In the genomic region with DNA sequence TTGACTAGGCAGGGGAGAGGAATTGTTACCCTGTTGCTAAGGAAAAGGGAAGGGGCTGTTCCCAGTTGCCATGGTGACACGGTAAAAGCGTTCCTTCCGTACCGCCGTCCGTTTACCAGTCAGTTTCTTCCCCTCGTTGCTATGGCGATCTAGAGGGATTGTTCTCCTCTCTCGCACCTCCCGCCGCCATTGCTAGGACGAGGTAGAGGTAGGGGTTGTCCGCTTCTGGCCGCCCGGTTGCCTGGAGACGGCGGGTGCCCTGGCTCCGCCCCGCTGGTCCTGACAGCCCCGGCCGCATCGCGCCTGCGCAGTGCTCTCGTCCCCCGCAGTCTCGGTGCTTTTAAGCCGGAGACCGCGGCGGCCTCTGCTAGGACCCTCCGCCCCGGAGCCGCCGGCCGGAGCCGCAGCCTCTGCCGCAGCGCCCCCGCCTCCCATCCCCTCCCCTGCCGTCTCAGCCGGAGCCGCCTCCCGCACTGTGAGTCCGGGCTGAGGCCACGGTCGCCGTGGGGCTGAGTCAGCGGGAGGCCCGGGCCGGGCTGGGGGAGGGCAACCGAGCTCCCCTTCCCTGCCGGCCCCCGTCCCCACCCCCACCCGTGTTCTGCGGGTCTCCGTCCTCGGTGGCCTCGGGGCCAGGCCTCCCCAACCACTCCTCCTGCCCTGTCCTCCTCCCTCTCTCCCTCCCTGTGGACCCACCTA, we compare ENCODE assay signal across 8 mouse cellular contexts. TPM values are rescaled to one million over a fixed set of nuclear protein-coding genes. Genes with fewer than 3 reads are reported as not detected.
A peak's percentile ranks its signal among the peaks of the same experiment; 100 is the strongest.
DNase-seq lines count a peak whose midpoint lies in the region; ATAC-seq and TF ChIP-seq lines count a peak whose summit lies in the region.

TSS of gene Mapre3 (plus strand) at position 218 of the 696 bp plus-strand sequence.

- peaks cover 15% of the 10 kb centered on the region for H3K4me1 ChIP-seq in G1E (ENCODE audit: insufficient read depth, low read depth, low read length)
- peaks cover 21% of the 10 kb centered on the region for H3K4me1 ChIP-seq in cerebellum, adult 2 months (ENCODE audit: control insufficient read depth, insufficient read depth, low read length)
- H3K4me1 ChIP-seq in forebrain, postnatal 0 days (ENCODE audit: insufficient read depth), result peaks cover 24% of the 10 kb centered on the region
- H3K4me1 ChIP-seq in neural tube, embryonic 14.5 days (ENCODE audit: control insufficient read depth, insufficient read depth, low read length), result peaks cover 23% of the 10 kb centered on the region
- H3K4me1 ChIP-seq in testis, adult 2 months (ENCODE audit: control insufficient read depth, insufficient read depth, low read length), result peaks cover 7% of the 10 kb centered on the region

- TF ChIP-seq CTCF in G1E (IDR thresholded peaks at IDR 0.05; ENCODE audit: low read depth, low read length), result no peak
- no peak for TF ChIP-seq CTCF in cerebellum, adult 2 months (IDR thresholded peaks at IDR 0.05; ENCODE audit: borderline replicate concordance, insufficient read depth, low read depth, low read length)
- no peak for TF ChIP-seq CTCF in forebrain, postnatal 0 days (IDR thresholded peaks at IDR 0.05; ENCODE audit: low read depth)
- TF ChIP-seq CTCF in testis, adult 2 months (IDR thresholded peaks at IDR 0.05; ENCODE audit: control insufficient read depth, insufficient read depth, insufficient replicate concordance, low read depth, low read length), result no peak

- H3K4me3 ChIP-seq in G1E (ENCODE audit: low read depth, low read length), result peak within 1 kb of the TSS; percentile 38; the same call in 1 of the 2 replicates
- H3K4me3 ChIP-seq in cerebellum, adult 2 months (replicated peaks; ENCODE audit: insufficient read depth, low read depth, low read length), result peak within 1 kb of the TSS; percentile 92
- peak within 1 kb of the TSS; percentile 93 for H3K4me3 ChIP-seq in forebrain, postnatal 0 days (ENCODE audit: low read depth, low read length)
- H3K4me3 ChIP-seq in neural tube, embryonic 14.5 days (ENCODE audit: low read depth, low read length), result peak within 1 kb of the TSS; percentile 79
- H3K4me3 ChIP-seq in testis, adult 2 months (ENCODE audit: control insufficient read depth, low read depth, low read length), result peak within 1 kb of the TSS; percentile 84

- peaks cover 63% of the 10 kb centered on the region for H3K27me3 ChIP-seq in G1E (ENCODE audit: insufficient read depth, low read length)
- H3K27me3 ChIP-seq in cerebellum, adult 2 months (ENCODE audit: control insufficient read depth, insufficient read depth, low read length), result no peaks in the 10 kb centered on the region
- no peaks in the 10 kb centered on the region; the same call in 1 of the 2 replicates for H3K27me3 ChIP-seq in forebrain, postnatal 0 days (ENCODE audit: insufficient read depth, low read length)
- H3K27me3 ChIP-seq in neural tube, embryonic 14.5 days (ENCODE audit: control insufficient read depth, insufficient read depth, low read length), result no peaks in the 10 kb centered on the region
- no peaks in the 10 kb centered on the region for H3K27me3 ChIP-seq in testis, adult 2 months (ENCODE audit: control insufficient read depth, insufficient read depth, low read length)

- H3K36me3 ChIP-seq in G1E (replicated peaks), result no peaks in the 10 kb centered on the region
- H3K36me3 ChIP-seq in forebrain, postnatal 0 days (ENCODE audit: insufficient read depth), result no peaks in the 10 kb centered on the region
- no peaks in the 10 kb centered on the region for H3K36me3 ChIP-seq in neural tube, embryonic 14.5 days (ENCODE audit: control insufficient read depth, insufficient read depth, low read length)
- no peaks in the 10 kb centered on the region for H3K36me3 ChIP-seq in testis, adult 2 months (ENCODE audit: control insufficient read depth, insufficient read depth, low read length)

- WGBS in cerebellum, adult 2 months, result under 1% methylated on average over 59 of the region's 59 CpGs
- under 1% methylated on average over 50 of the region's 59 CpGs for WGBS in forebrain, postnatal 0 days
- 1% methylated on average over 56 of the region's 59 CpGs for WGBS in neural tube, embryonic 14.5 days

- peak within 1 kb of the TSS; percentile 84 for H3K9ac ChIP-seq in forebrain, postnatal 0 days
- H3K9ac ChIP-seq in neural tube, embryonic 14.5 days (replicated peaks; ENCODE audit: low read depth, low read length), result peak within 1 kb of the TSS; percentile 86

- TF ChIP-seq POLR2A in cerebellum, adult 2 months (IDR thresholded peaks at IDR 0.05; ENCODE audit: borderline replicate concordance, insufficient read depth, low read length), result peak; percentile 45; the same call in 1 of the 2 replicates
- TF ChIP-seq POLR2A in testis, adult 2 months (IDR thresholded peaks at IDR 0.05; ENCODE audit: control insufficient read depth, low read depth, low read length), result peak; percentile 48; the same call in 1 of the 2 replicates

- no peak for DNase-seq in G1E (ENCODE audit: low spot score)
- peak; percentile 93 to 96 for DNase-seq in cerebellum, adult 2 months
- DNase-seq in forebrain, postnatal 0 days, result peak; percentile 95
- DNase-seq in heart, postnatal 36 days, result peak; percentile 90 to 95
- DNase-seq in layer of hippocampus, adult 18-20 months (ENCODE audit: low spot score in 2 of 2), result peak; percentile 92 to 95
- peak; percentile 91 to 93 for DNase-seq in lung, adult 18-20 months

- ATAC-seq in G1E (ENCODE audit: extremely low read depth, insufficient number of reproducible peaks, low FRiP score, poor library complexity, severe bottlenecking), result no peak
- peak; percentile 97 for ATAC-seq in forebrain, postnatal 0 days
- ATAC-seq in neural tube, embryonic 14.5 days (ENCODE audit: low read depth), result peak; percentile 97

- H3K4me2 ChIP-seq in forebrain, postnatal 0 days (ENCODE audit: low read depth), result peak within 1 kb of the TSS; percentile 86
- H3K4me2 ChIP-seq in neural tube, embryonic 14.5 days (ENCODE audit: low read depth, low read length), result peak within 1 kb of the TSS; percentile 87

- peak within 1 kb of the TSS; percentile 80 for H3K27ac ChIP-seq in cerebellum, adult 2 months (ENCODE audit: insufficient read depth, low read length)
- H3K27ac ChIP-seq in forebrain, postnatal 0 days (ENCODE audit: low read depth, low read length), result peak within 1 kb of the TSS; percentile 90
- peak within 1 kb of the TSS; percentile 89 for H3K27ac ChIP-seq in neural tube, embryonic 14.5 days (ENCODE audit: low read depth, low read length)
- H3K27ac ChIP-seq in testis, adult 2 months (ENCODE audit: control insufficient read depth, insufficient read depth, low read depth, low read length), result peak within 1 kb of the TSS; percentile 65

- intact Hi-C loops in heart, postnatal 36 days (cut with DNase I), result loop anchor here (2.0 kb wide), 1 partner anchor 54 kb away; the partner anchor contains the start of gene Tmem214

- H3K9me3 ChIP-seq in G1E (replicated peaks), result peaks cover 2% of the 10 kb centered on the region; the same call in 1 of the 2 replicates
- no peaks in the 10 kb centered on the region for H3K9me3 ChIP-seq in forebrain, postnatal 0 days (ENCODE audit: low read length)
- no peaks in the 10 kb centered on the region for H3K9me3 ChIP-seq in neural tube, embryonic 14.5 days (ENCODE audit: control insufficient read depth, low read length)

RNA-seq across cellular contexts. Expression of gene Mapre3, which starts in this region (rescaled TPM):
- not detected in 2 replicates for total RNA-seq in G1E (2014; fragmentation: Nextera tagmentation)
- total RNA-seq in G1E (2017), result 0.12 and 0.27 TPM in 2 replicates
- polyA plus RNA-seq in G1E (2012), result not detected in 2 replicates
- polyA plus RNA-seq in cerebellum, adult 2 months (2012; rRNA removed), result 276 and 288 TPM in 2 replicates
- total RNA-seq in forebrain, postnatal 0 days (2014; rRNA removed), result 48.2 and 55.0 TPM in 2 replicates
- 113 and 141 TPM in 2 replicates for polyA plus RNA-seq in forebrain, postnatal 0 days (2015; fragmentation: Nextera tagmentation; extraction: Ambion mirVana)
- 10 to 100 TPM; 34.0 to 39.6 TPM for total RNA-seq in heart, postnatal 36 days (2021)
- 100 to 1,000 TPM; 216 to 227 TPM for total RNA-seq in layer of hippocampus, adult 18-20 months (2021)
- 129 and 140 TPM in 2 replicates for polyA plus RNA-seq in neural tube, embryonic 14.5 days (2014; fragmentation: Nextera tagmentation; extraction: Ambion mirVana)
- polyA plus RNA-seq in testis, adult 2 months (2012; rRNA removed), result 341 and 342 TPM in 2 replicates

Comparison
In these comparisons a context has a peak if more than half of its experiments do, and no peak if none do; other contexts are left out.
1. RNA of gene Mapre3 (total RNA-seq): 216 to 227 TPM in layer of hippocampus, adult 18-20 months, 48.2 to 55.0 TPM in forebrain, postnatal 0 days and 34.0 to 39.6 TPM in heart, postnatal 36 days; 0.12 to 0.27 TPM in G1E; every median in the first group is over 10 times any median in the second.
2. RNA of gene Mapre3 (polyA plus RNA-seq): 341 to 342 TPM in testis, adult 2 months, 276 to 288 TPM in cerebellum, adult 2 months, 113 to 141 TPM in forebrain, postnatal 0 days and 129 to 140 TPM in neural tube, embryonic 14.5 days; not detected in G1E; every median in the first group is over 100 times any median in the second.
3. H3K4me3 ChIP-seq: peak in every context shown above with its lines; median percentile 93 in forebrain, postnatal 0 days; 92 in cerebellum, adult 2 months; 84 in testis, adult 2 months; 79 in neural tube, embryonic 14.5 days; 38 in G1E.
4. Peak in every context shown above with its lines, with median percentiles within 50 percentile points of each other: H3K27ac ChIP-seq.